Mouse (Mus musculus) kidney, embryonic 16.5 days (tissue): ENCODE data around the gene Gstm7. TPM values are rescaled to one million over a fixed set of nuclear protein-coding genes. Genes with fewer than 3 reads are reported as not detected.
"Not testable (repeated sequence)": the region's sequence is repeated elsewhere in the genome, so short reads cannot be mapped to it uniquely, and the experiment has no call there.

Source experiments
- ATAC-seq: fragments of 200-750 bp; cut with Nextera tagmentation; 2 replicates; pipeline ENCODE4 v1.8.0; 2017; ENCODE audit warnings: moderate TSS enrichment; ENCODE audit not compliant: low FRiP score, low TSS enrichment
- H3K27ac ChIP-seq: fragments of 300-500 bp; sonication (generic); 2 replicates; pipeline ENCODE4 v1.5.1; 2014; ENCODE audit warnings: low read length
- H3K27me3 ChIP-seq: fragments of 300-500 bp; sonication (generic); 2 replicates; pipeline ENCODE4 v1.6.1; 2014; ENCODE audit warnings: low read length, control low read depth, mixed read lengths; ENCODE audit not compliant: insufficient read depth
- H3K36me3 ChIP-seq: fragments of 300-500 bp; sonication (generic); 2 replicates; pipeline ENCODE4 v1.6.1; 2014; ENCODE audit warnings: low read length, control low read depth, mixed read lengths; ENCODE audit not compliant: insufficient read depth
- H3K4me1 ChIP-seq: fragments of 300-500 bp; sonication (generic); 2 replicates; pipeline ENCODE4 v1.6.1; 2014; ENCODE audit warnings: low read length, control low read depth, mixed read lengths; ENCODE audit not compliant: insufficient read depth
- H3K4me2 ChIP-seq: fragments of 300-500 bp; sonication (generic); replicated peaks from 2 replicates; pipeline ENCODE4 v1.6.1; 2014; ENCODE audit warnings: low read depth, low read length
- H3K4me3 ChIP-seq: fragments of 300-500 bp; sonication (generic); 2 replicates; pipeline ENCODE4 v1.5.1; 2014; ENCODE audit warnings: mild to moderate bottlenecking, low read length
- H3K9ac ChIP-seq: fragments of 300-500 bp; sonication (generic); replicated peaks from 2 replicates; pipeline ENCODE4 v1.6.1; 2014; ENCODE audit warnings: low read length
- H3K9me3 ChIP-seq: fragments of 300-500 bp; sonication (generic); 2 replicates; pipeline ENCODE4 v1.6.1; 2016; ENCODE audit warnings: low read length, control low read depth
- WGBS: fragments of 180-500 bp; shearing (Covaris S2); extraction: QIAGEN DNeasy Blood & Tissue Kit; methylation state at CpG from one replicate; pipeline ENCODE4 v1.1.7; 2014; 5-methylcytosine and 5-hydroxymethylcytosine counted together
- polyA plus RNA-seq: library from polyadenylated mRNA; unstranded; fragments of >200 nt; fragmentation: Nextera tagmentation; extraction: Ambion mirVana; gene quantifications from 2 replicates; pipeline ENCODE4 v1.2.1, GENCODE M21; 2015

Gene Gstm7
- polyA plus RNA-seq, 1 experiment from 2014 or later: 16.9 TPM

DNA sequence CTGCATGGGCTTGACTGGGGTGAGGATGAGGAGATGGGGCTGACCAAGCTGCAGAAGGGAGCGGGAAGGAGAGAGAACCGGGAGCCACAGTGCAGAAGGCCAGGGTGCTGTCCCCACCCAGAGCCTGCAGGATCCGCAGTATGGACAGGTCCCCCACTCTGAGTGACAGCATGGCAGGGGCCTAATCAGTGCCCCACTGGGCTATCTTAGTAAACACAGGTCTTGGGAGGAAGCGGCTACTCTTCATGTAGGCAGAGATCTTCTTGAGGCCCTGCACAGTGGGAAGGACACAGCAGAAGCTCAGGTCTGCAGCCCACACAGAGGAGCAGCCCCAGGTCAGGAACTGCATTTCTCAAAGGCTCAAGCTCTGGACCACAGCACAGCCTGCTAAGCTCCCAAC lies 32.4 kb upstream of the Gstm7 start:
- no peak for ATAC-seq
- WGBS: 87% methylated on average over 4 of the region's 4 CpGs
- H3K9me3 ChIP-seq: no peaks in the 10 kb centered on the region
- no peak overlapping the region for H3K4me3 ChIP-seq
- H3K9ac ChIP-seq: no peak overlapping the region
- H3K4me1 ChIP-seq: no peaks in the 10 kb centered on the region
- no peaks in the 10 kb centered on the region for H3K27me3 ChIP-seq
- no peaks in the 10 kb centered on the region for H3K36me3 ChIP-seq
- no peak overlapping the region for H3K4me2 ChIP-seq
- no peak overlapping the region for H3K27ac ChIP-seq

- H3K27me3 ChIP-seq, ATAC-seq, H3K36me3 ChIP-seq, H3K4me1 ChIP-seq, H3K9ac ChIP-seq, H3K4me2 ChIP-seq, H3K27ac ChIP-seq, H3K4me3 ChIP-seq, H3K9me3 ChIP-seq: not testable (repeated sequence)
- 85% methylated on average over 7 of the region's 9 CpGs for WGBS
Observed at GRCm38 (mm10) chr3:107955260-107955659, 23.6 kb upstream of the Gstm7 start.

DNA sequence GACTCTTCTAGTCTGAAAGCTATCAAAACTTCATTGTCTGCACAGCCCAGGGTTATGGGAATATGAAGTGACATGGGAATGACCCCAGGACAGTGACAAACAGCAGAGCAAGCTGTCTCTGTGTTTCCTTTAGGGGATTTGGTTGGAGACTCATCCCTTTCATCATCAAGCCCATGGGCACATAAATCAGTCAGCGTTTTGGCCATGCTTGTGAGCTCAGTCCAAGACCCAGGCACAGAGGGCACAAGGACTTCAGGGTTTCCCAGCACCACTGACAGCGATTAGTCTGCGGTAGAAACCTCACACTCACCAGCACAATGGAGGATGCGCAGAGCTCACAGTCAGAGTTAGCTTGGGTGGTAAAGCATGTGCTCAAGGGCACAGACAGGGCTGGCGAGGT lies 22.3 kb upstream of the Gstm7 start:
- Histone ChIP-seq H3K36me3 (no peaks in the 10 kb centered on the region), H3K4me1 (no peaks in the 10 kb centered on the region; the same call in 1 of the 2 replicates), H3K27me3 (no peaks in the 10 kb centered on the region), H3K9ac (no peak overlapping the region), H3K9me3 (no peaks in the 10 kb centered on the region), H3K4me2 (no peak overlapping the region), H3K4me3 (no peak overlapping the region), H3K27ac (no peak overlapping the region)
- 0 out of 2 replicates have a peak, but pooled peaks have one; percentile 39 for ATAC-seq
- 76% methylated on average over 5 of the region's 5 CpGs for WGBS

GRCm38 (mm10) chr3:107953328-107953755 lies 21.7 kb upstream of the Gstm7 start:
- H3K4me2 ChIP-seq: no peak overlapping the region
- H3K9me3 ChIP-seq: no peaks in the 10 kb centered on the region
- H3K9ac ChIP-seq: no peak overlapping the region
- no peaks in the 10 kb centered on the region; the same call in 1 of the 2 replicates for H3K4me1 ChIP-seq
- H3K27ac ChIP-seq: no peak overlapping the region
- peak; percentile 61 for ATAC-seq
- no peaks in the 10 kb centered on the region for H3K36me3 ChIP-seq
- H3K4me3 ChIP-seq: no peak overlapping the region
- no peaks in the 10 kb centered on the region for H3K27me3 ChIP-seq
- 23% methylated on average over 6 of the region's 6 CpGs for WGBS

DNA sequence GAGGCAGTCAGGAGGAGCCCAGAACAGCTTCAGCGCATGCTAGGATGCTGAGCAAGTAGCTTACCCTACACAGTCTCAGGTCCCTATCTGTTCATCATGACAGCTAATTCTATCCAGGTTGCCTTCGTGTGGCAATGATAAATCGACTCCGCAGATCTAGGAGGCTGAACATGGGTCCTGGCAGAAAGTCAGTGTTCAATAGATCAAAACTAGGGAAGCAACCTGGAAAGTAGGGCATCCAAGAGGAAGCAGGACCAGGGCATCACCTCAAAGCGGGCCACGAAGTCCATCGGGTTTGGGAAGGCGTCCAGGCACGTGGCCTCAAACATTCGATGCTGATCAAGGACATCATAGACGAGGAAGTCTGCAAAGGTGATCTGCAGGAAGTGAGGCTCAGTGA lies 18.9 kb upstream of the Gstm7 start:
- Histone ChIP-seq H3K27me3 (no peaks in the 10 kb centered on the region), H3K36me3 (no peaks in the 10 kb centered on the region), H3K27ac (no peak overlapping the region), H3K9me3 (no peaks in the 10 kb centered on the region), H3K9ac (no peak overlapping the region), H3K4me1 (no peaks in the 10 kb centered on the region; the same call in 1 of the 2 replicates), H3K4me2 (no peak overlapping the region), H3K4me3 (no peak overlapping the region)
- ATAC-seq: no peak
- 89% methylated on average over 11 of the region's 11 CpGs for WGBS

GRCm38 (mm10) chr3:107949461-107949860 lies 17.8 kb upstream of the Gstm7 start:
- H3K27me3 ChIP-seq, H3K36me3 ChIP-seq, H3K4me2 ChIP-seq, H3K4me3 ChIP-seq, H3K9ac ChIP-seq, H3K9me3 ChIP-seq, ATAC-seq, H3K4me1 ChIP-seq, H3K27ac ChIP-seq: not testable (repeated sequence)
- WGBS: 82% methylated on average over 1 of the region's 1 CpGs

DNA sequence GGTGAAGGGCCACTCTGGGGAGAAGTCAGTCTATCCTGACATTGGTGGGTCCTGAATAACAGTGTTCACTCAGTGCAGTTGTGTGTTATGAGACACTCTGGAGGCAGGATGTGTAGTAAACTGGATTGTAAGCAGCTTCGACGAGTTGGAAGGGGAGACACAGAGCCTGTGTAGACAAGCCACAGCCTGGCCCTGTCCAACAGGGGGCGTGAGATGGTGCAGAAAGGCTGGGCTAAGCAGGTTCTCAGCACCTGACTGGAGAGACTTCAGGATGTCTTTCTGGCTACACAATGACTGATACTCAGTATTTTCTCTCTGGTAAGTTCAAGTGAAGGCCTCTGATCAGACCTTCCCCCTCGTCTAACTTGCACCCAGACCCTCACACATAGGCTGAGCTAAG lies 14.1 kb upstream of the Gstm7 start:
- no peak overlapping the region for H3K4me2 ChIP-seq
- ATAC-seq: no peak
- H3K4me1 ChIP-seq: peaks cover 3% of the 10 kb centered on the region; the same call in 1 of the 2 replicates
- H3K9me3 ChIP-seq: no peaks in the 10 kb centered on the region
- no peaks in the 10 kb centered on the region for H3K27me3 ChIP-seq
- H3K9ac ChIP-seq: no peak overlapping the region
- H3K27ac ChIP-seq: no peak overlapping the region
- no peak overlapping the region for H3K4me3 ChIP-seq
- H3K36me3 ChIP-seq: no peaks in the 10 kb centered on the region
- 68% methylated on average over 4 of the region's 4 CpGs for WGBS

- Histone ChIP-seq H3K36me3 (no peaks in the 10 kb centered on the region), H3K4me3 (peak within 1 kb of the TSS; percentile 41), H3K27me3 (no peaks in the 10 kb centered on the region), H3K9me3 (no peaks in the 10 kb centered on the region), H3K9ac (peak within 1 kb of the TSS; percentile 47), H3K4me2 (peak within 1 kb of the TSS; percentile 59), H3K4me1 (peaks cover 3% of the 10 kb centered on the region; the same call in 1 of the 2 replicates), H3K27ac (no peak within 1 kb of the TSS)
- ATAC-seq: peak; percentile 67
- WGBS: 17% methylated on average over 20 of the region's 20 CpGs
Observed at GRCm38 (mm10) chr3:107943239-107943990, 11.8 kb upstream of the Gstm7 start, which contains the start of gene Gstm6. Gene Gstm6 (minus strand): TSS chr3:107943749.

- H3K36me3 ChIP-seq: no peaks in the 10 kb centered on the region
- WGBS: 84% methylated on average over 4 of the region's 4 CpGs
- H3K4me2 ChIP-seq: no peak overlapping the region
- peaks cover 3% of the 10 kb centered on the region; the same call in 1 of the 2 replicates for H3K4me1 ChIP-seq
- ATAC-seq: no peak
- H3K27ac ChIP-seq: no peak overlapping the region
- H3K27me3 ChIP-seq: no peaks in the 10 kb centered on the region
- no peak overlapping the region for H3K9ac ChIP-seq
- no peak overlapping the region for H3K4me3 ChIP-seq
- H3K9me3 ChIP-seq: no peaks in the 10 kb centered on the region
Observed at GRCm38 (mm10) chr3:107941261-107941660, 9.6 kb upstream of the Gstm7 start.

GRCm38 (mm10) chr3:107940524-107940923 lies 8.9 kb upstream of the Gstm7 start:
- no peaks in the 10 kb centered on the region for H3K9me3 ChIP-seq
- no peak overlapping the region for H3K4me3 ChIP-seq
- no peaks in the 10 kb centered on the region for H3K27me3 ChIP-seq
- H3K4me1 ChIP-seq: peaks cover 3% of the 10 kb centered on the region; the same call in 1 of the 2 replicates
- no peak for ATAC-seq
- no peak overlapping the region for H3K4me2 ChIP-seq
- WGBS: 69% methylated on average over 7 of the region's 7 CpGs
- H3K36me3 ChIP-seq: no peaks in the 10 kb centered on the region
- no peak overlapping the region for H3K27ac ChIP-seq
- H3K9ac ChIP-seq: no peak overlapping the region
